Mouse (Mus musculus) forebrain, embryonic 14.5 days (tissue): Measurements from ENCODE around the gene Gm10642. TPM values are rescaled to one million over a fixed set of nuclear protein-coding genes. Genes with fewer than 3 reads are reported as not detected.
A peak's percentile ranks its signal among the peaks of the same experiment; 100 is the strongest.

ENCODE experiments used
- ATAC-seq: fragments of 200-750 bp; cut with Nextera tagmentation; 2 replicates; pipeline ENCODE4 v1.8.0; 2017; ENCODE audit warnings: mild to moderate bottlenecking, moderate library complexity
- DNase-seq: peaks from one replicate; pipeline ENCODE4 v3.0.0-alpha.2; 2015; ENCODE audit warnings: low spot score
- H3K27ac ChIP-seq: fragments of 300-500 bp; sonication (generic); 2 replicates; pipeline ENCODE4 v1.5.1; 2014; ENCODE audit warnings: low read depth, mild to moderate bottlenecking, control low read depth, low read length, moderate library complexity
- H3K27me3 ChIP-seq: fragments of 300-500 bp; sonication (generic); replicated peaks from 2 replicates; pipeline ENCODE4 v1.6.1; 2014; ENCODE audit warnings: low read length, control low read depth, mixed read lengths; ENCODE audit not compliant: control insufficient read depth, insufficient read depth
- H3K36me3 ChIP-seq: fragments of 300-500 bp; sonication (generic); 2 replicates; pipeline ENCODE4 v1.6.1; 2014; ENCODE audit warnings: low read length, control low read depth; ENCODE audit not compliant: control insufficient read depth, insufficient read depth
- H3K4me1 ChIP-seq: fragments of 300-500 bp; sonication (generic); 2 replicates; pipeline ENCODE4 v1.6.1; 2014; ENCODE audit warnings: antibody characterized with exemption, low read length, control low read depth; ENCODE audit not compliant: control insufficient read depth, insufficient read depth
- H3K4me2 ChIP-seq: fragments of 300-500 bp; sonication (generic); 2 replicates; pipeline ENCODE4 v1.6.1; 2014; ENCODE audit warnings: mild to moderate bottlenecking, control low read depth, low read length
- H3K4me3 ChIP-seq: fragments of 300-500 bp; sonication (generic); 2 replicates; pipeline ENCODE4 v1.5.1; 2014; ENCODE audit warnings: low read depth, low read length, control low read depth
- H3K9ac ChIP-seq: fragments of 300-500 bp; sonication (generic); 2 replicates; pipeline ENCODE4 v1.6.1; 2014; ENCODE audit warnings: mild to moderate bottlenecking, low read length, control low read depth, moderate library complexity
- H3K9me3 ChIP-seq: fragments of 300-500 bp; sonication (generic); replicated peaks from 2 replicates; pipeline ENCODE4 v1.6.1; 2016; ENCODE audit warnings: low read length, control low read depth, mixed read lengths; ENCODE audit not compliant: control insufficient read depth
- WGBS: fragments of 180-500 bp; shearing (Covaris S2); extraction: QIAGEN DNeasy Blood & Tissue Kit; methylation state at CpG from one replicate; pipeline ENCODE4 v1.1.7; 2014; 5-methylcytosine and 5-hydroxymethylcytosine counted together
- polyA plus RNA-seq: library from polyadenylated mRNA; unstranded; fragments of >200 nt; fragmentation: Nextera tagmentation; extraction: Ambion mirVana; gene quantifications from 2 replicates; pipeline ENCODE4 v1.2.1, GENCODE M21; 2014

Gm10642 gene
- 0.48 and 0.58 TPM in 2 replicates for polyA plus RNA-seq

DNA sequence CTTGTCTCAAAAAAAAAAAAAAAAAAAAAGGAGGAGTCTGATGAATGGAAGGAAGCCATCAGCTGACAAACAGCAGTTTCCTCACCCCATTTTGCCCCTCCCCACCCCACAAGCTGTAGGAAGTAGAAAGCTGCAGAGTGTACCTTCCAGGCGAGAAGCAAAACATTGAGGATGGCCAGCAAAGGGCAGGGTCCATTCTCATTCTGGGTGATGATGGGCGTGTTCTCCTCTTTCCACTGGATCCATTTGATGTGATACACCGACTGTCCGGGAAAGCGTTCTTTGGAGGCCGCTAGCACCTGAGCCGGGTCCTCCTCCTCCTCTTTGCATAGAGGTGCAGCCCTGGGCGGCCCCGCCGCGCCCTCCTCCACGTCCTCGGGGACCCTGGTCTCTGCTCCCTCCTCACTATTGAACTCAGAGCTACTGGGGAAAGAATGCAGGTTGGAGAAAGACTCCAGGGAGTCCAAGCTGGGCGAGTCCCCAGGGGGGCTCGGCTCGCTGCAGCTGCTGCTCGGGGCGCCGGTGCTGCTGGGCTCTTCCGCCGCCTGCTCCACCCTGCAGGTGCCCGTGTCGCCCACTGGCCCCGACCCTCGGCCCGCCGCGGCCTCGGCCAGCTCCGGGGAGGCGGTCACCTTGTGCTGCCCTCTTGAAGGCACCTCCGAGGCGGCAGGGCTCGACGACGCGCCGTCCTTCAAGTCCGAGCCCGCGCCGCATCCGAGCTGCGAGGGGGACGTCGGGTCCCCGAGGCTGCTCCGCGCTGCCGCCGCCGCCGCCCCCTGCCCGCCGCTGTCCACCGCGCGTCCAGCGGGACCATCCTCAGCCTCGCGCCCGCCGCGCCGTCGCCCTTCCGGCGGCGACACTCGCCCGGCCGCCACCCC is at the start of gene Gm10642:
Gene Gm10642, plus strand, starts transcription at position 122 of the 878 bp plus-strand sequence.
- peaks cover 15% of the 10 kb centered on the region for H3K4me1 ChIP-seq
- peak within 1 kb of the TSS; percentile 91 for H3K27ac ChIP-seq
- peak within 1 kb of the TSS; percentile 90 for H3K4me3 ChIP-seq
- no peaks in the 10 kb centered on the region for H3K9me3 ChIP-seq
- no peaks in the 10 kb centered on the region for H3K36me3 ChIP-seq
- DNase-seq: peak; percentile 72
- under 1% methylated on average over 63 of the region's 72 CpGs for WGBS
- H3K9ac ChIP-seq: peak within 1 kb of the TSS; percentile 91
- H3K27me3 ChIP-seq: no peaks in the 10 kb centered on the region
- peak within 1 kb of the TSS; percentile 66 for H3K4me2 ChIP-seq
- ATAC-seq: peak; percentile 59

DNA sequence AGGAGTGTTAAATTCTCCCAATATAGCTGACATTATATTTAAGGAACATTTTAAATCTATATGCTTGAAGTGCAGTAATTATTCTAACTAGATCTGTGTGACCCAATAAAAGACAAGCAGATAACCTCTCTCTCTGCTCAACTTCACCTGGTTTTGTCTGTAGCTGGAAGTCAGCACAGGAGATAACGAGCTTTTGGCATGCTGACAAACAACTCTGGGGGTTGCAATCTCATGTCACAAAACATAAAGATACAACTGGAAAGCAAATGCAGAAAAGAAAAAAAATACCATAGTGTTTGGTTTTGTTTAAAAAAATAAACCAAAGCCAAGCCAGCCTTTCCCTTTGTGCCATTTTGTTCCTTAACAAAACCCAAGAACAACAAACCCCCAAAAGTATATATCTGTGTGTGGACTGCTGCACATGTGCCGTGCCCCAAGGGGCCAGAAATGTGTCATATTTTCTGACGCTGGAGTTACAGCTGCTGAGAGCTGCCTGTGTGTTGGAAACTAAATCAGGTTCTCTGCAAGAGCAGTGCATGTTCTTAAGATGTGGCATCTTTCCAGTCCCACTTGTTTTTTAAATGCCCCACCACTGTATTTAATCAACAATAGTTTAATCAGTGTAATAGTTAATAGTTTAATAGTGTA is 44.9 kb upstream of the Gm10642 start:
- Histone ChIP-seq H3K9me3 (no peaks in the 10 kb centered on the region), H3K4me2 (no peak overlapping the region), H3K27ac (no peak overlapping the region), H3K4me1 (no peaks in the 10 kb centered on the region), H3K4me3 (no peak overlapping the region), H3K36me3 (peaks cover 11% of the 10 kb centered on the region; the same call in 1 of the 2 replicates), H3K9ac (no peak overlapping the region), H3K27me3 (no peaks in the 10 kb centered on the region)
- ATAC-seq (no peak), DNase-seq (no peak)
- WGBS: 49% methylated on average over 3 of the region's 3 CpGs

DNA sequence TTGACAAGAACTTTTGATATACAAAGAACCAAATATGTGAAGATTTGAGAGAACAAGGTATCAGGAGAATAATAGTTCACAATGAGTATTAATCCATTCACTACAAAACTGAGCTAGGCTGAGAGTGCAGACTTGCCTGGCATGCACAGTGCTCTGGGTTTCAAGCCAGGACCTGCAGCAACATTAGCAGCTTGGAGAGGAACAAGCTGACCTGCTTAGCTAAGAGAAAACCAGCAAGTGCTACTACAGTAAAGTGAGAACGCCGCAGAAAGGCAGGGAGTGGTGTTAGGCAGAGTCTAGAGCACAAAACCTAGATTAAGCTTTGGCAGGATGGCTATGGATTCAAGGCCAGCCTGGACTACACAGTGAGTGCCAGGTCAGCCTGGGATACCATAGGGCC is 26.3 kb upstream of the Gm10642 start:
- ATAC-seq: no peak
- WGBS: 93% methylated on average over 2 of the region's 2 CpGs

DNA sequence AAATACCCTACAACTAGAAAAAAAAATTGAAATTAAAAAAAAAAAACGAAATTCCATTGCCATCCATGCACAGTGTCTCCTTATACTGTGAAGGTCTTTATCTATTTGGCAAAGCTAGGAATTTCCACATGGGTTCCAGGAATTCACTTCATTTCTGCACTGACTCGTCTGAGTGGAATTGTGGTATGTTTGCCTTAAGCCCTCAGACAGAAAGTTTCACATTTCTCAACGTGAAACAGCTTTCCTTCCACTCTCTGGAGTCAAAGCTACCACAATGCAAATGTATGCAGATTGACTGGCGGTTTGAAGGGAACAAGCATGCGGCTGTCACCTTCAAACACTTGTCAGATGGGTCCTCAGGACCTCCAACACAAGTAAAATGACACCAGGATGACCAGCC is 24.4 kb upstream of the Gm10642 start:
- H3K4me3 ChIP-seq: no peak overlapping the region
- H3K27ac ChIP-seq: no peak overlapping the region
- no peaks in the 10 kb centered on the region for H3K4me1 ChIP-seq
- DNase-seq: no peak
- H3K9me3 ChIP-seq: no peaks in the 10 kb centered on the region
- H3K4me2 ChIP-seq: no peak overlapping the region
- 39% methylated on average over 5 of the region's 5 CpGs for WGBS
- H3K36me3 ChIP-seq: no peaks in the 10 kb centered on the region
- no peak for ATAC-seq
- no peaks in the 10 kb centered on the region for H3K27me3 ChIP-seq
- no peak overlapping the region for H3K9ac ChIP-seq

More for the DNA sequence above, 26.3 kb upstream of the Gm10642 start:
- H3K4me2 ChIP-seq: no peak overlapping the region
- H3K4me1 ChIP-seq: no peaks in the 10 kb centered on the region
- H3K27ac ChIP-seq: no peak overlapping the region
- no peaks in the 10 kb centered on the region for H3K9me3 ChIP-seq
- H3K36me3 ChIP-seq: no peaks in the 10 kb centered on the region
- DNase-seq: no peak
- H3K9ac ChIP-seq: no peak overlapping the region
- no peak overlapping the region for H3K4me3 ChIP-seq
- H3K27me3 ChIP-seq: no peaks in the 10 kb centered on the region

DNA sequence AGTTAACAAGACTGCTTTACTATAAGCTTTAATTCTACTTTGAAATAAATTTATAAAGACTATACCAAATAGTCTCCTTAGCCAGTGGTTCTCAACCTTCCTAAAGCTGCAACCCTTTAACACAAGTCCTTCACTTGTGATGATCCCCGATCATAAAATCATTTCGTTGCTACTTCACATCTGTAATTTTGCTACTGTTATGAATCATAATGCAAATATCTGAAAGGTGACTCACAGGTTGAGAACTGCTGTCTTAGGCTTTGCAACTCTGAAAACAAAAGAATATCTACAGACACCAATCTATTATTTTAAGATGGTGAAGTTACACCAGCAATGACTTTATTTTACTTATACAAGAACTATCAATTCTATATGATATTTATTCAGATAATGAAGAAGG is 19.3 kb upstream of the Gm10642 start:
- Histone ChIP-seq H3K9me3 (no peaks in the 10 kb centered on the region), H3K9ac (no peak overlapping the region), H3K4me1 (no peaks in the 10 kb centered on the region), H3K27me3 (no peaks in the 10 kb centered on the region), H3K4me3 (no peak overlapping the region), H3K4me2 (no peak overlapping the region), H3K36me3 (no peaks in the 10 kb centered on the region), H3K27ac (no peak overlapping the region)
- ATAC-seq (no peak), DNase-seq (no peak)
- 83% methylated on average over 2 of the region's 2 CpGs for WGBS

DNA sequence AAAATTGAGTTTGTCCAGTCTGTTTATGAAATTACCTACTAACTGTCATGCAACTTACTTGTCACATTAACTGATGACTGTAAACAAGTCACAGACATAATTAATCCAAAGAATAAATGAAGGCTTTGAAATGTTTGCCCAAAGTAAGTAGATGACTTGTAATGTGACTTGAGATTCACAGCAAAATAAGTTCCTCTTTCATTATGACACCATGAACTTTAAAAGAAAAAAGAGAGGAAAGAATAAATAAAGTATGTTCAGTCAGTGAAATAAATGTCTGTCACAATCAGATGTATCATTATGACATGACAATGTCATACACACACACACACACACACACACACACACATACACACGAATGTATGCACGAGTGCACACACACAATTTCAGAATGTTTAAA is 5.8 kb upstream of the Gm10642 start:
- Histone ChIP-seq H3K36me3 (no peaks in the 10 kb centered on the region), H3K4me3 (no peak overlapping the region), H3K4me1 (peaks cover 13% of the 10 kb centered on the region), H3K9me3 (no peaks in the 10 kb centered on the region), H3K4me2 (no peak overlapping the region), H3K27me3 (no peaks in the 10 kb centered on the region), H3K27ac (no peak overlapping the region), H3K9ac (no peak overlapping the region)
- DNase-seq (no peak), ATAC-seq (no peak)
- 97% methylated on average over 2 of the region's 2 CpGs for WGBS

DNA sequence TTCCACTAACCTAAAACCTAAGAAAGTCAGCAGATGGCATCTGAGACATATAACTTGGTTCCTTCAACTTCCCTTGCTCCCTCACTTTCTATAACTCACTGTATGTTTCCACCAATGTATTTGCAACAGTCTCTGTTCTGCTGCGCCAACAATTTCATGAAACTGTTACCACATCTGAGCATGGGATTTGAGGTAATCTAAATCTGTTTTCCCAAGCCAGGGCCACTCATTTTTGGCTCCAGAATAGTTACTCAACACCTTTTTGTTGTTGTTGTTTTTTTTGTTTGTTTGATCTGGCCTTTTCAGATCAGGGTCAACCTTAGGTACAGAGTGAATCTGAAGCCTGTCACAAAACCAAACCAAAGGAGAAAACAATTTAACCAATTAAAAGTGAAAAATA is 5.1 kb upstream of the Gm10642 start:
- no peak overlapping the region for H3K9ac ChIP-seq
- H3K27ac ChIP-seq: no peak overlapping the region
- H3K9me3 ChIP-seq: no peaks in the 10 kb centered on the region
- H3K4me2 ChIP-seq: no peak overlapping the region
- no peaks in the 10 kb centered on the region for H3K36me3 ChIP-seq
- H3K4me3 ChIP-seq: no peak overlapping the region
- peaks cover 15% of the 10 kb centered on the region for H3K4me1 ChIP-seq
- ATAC-seq (no peak), DNase-seq (no peak)
- WGBS: 87% methylated on average over 1 of the region's 1 CpGs
- H3K27me3 ChIP-seq: no peaks in the 10 kb centered on the region

DNA sequence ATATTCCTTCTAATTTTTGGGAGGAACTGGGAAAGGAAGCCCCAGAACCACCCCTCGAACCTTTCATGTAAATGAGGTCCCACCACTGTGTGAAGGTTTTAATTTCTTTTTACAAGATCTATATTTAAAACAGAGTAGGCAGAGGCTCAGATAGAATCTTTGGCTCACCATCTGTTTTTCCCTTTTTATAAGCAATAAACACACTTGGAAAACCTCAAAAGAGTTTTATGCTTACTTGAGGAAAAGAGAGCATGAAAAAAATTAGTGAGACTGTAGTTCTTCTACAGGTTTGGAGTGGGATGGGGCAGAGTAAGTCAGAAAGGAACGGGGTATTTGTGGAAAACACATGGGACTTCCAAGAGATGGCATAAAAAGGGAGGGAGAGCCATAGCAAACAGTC is 3.8 kb upstream of the Gm10642 start:
- Histone ChIP-seq H3K4me2 (no peak overlapping the region), H3K4me1 (peaks cover 15% of the 10 kb centered on the region), H3K27me3 (no peaks in the 10 kb centered on the region), H3K4me3 (no peak overlapping the region), H3K27ac (no peak overlapping the region), H3K9me3 (no peaks in the 10 kb centered on the region), H3K9ac (no peak overlapping the region), H3K36me3 (no peaks in the 10 kb centered on the region)
- WGBS: 73% methylated on average over 2 of the region's 2 CpGs
- DNase-seq (no peak), ATAC-seq (no peak)

DNA sequence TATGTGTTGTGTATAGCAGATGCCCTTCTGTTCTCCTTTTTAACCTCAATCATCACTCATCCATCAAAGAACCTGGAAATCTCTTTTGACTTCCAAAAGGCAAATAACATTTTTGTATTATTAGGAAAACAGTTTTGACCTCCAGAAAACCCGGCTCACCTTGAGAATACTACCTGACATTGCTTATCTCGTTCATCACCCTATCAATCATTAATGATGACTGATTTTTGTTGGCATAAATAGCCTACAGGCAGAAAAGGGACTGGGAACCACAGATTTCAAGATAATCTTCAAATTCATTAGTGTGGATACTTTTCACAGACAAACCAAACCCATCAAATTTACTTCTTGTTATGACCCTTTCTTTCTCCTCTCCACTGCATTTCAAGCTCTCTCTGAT is 2.2 kb upstream of the Gm10642 start:
- 83% methylated on average over 2 of the region's 2 CpGs for WGBS
- Histone ChIP-seq H3K4me1 (peaks cover 15% of the 10 kb centered on the region), H3K4me3 (no peak overlapping the region), H3K27ac (no peak overlapping the region), H3K36me3 (no peaks in the 10 kb centered on the region), H3K27me3 (no peaks in the 10 kb centered on the region), H3K9ac (no peak overlapping the region), H3K9me3 (no peaks in the 10 kb centered on the region), H3K4me2 (peak overlapping the region; percentile 66; the same call in 1 of the 2 replicates)
- DNase-seq (no peak), ATAC-seq (no peak)
